Mouse (Mus musculus) cerebellum, adult 11 months (tissue): ENCODE data around the gene Coa6.
"Not testable (repeated sequence)": the region's sequence is repeated elsewhere in the genome, so short reads cannot be mapped to it uniquely, and the experiment has no call there.

Source experiments
- DNase-seq: peaks from one replicate; pipeline ENCODE4 v3.0.0; 2022

Coa6 gene

GRCm38 (mm10) chr8:126422174-126422919 lies at the start of gene Coa6:
Coa6 (plus strand) TSS chr8:126422515.
- peak; percentile 98 for DNase-seq

GRCm38 (mm10) chr8:126379580-126379979 lies 42.7 kb upstream of the Coa6 start:
- DNase-seq = no peak

GRCm38 (mm10) chr8:126380141-126380540 lies 42.2 kb upstream of the Coa6 start:
- no peak for DNase-seq

GRCm38 (mm10) chr8:126381299-126381698 lies 41.0 kb upstream of the Coa6 start:
- DNase-seq = no peak

- no peak for DNase-seq
Measured at GRCm38 (mm10) chr8:126382216-126382615, 40.1 kb upstream of the Coa6 start.

- DNase-seq = peak; percentile 54
Measured at GRCm38 (mm10) chr8:126382749-126383148, 39.6 kb upstream of the Coa6 start.

- no peak for DNase-seq
Measured at GRCm38 (mm10) chr8:126387566-126387965, 34.7 kb upstream of the Coa6 start.

- peak; percentile 59 for DNase-seq
Measured at GRCm38 (mm10) chr8:126391541-126391940, 30.8 kb upstream of the Coa6 start.

GRCm38 (mm10) chr8:126395386-126395785 lies 26.9 kb upstream of the Coa6 start:
- no peak for DNase-seq

GRCm38 (mm10) chr8:126395917-126396316 lies 26.4 kb upstream of the Coa6 start:
- no peak for DNase-seq

GRCm38 (mm10) chr8:126398349-126398748 lies 24.0 kb upstream of the Coa6 start:
- no peak for DNase-seq

GRCm38 (mm10) chr8:126404550-126404949 lies 17.8 kb upstream of the Coa6 start:
- DNase-seq = not testable (repeated sequence)

- DNase-seq = no peak
Measured at GRCm38 (mm10) chr8:126405030-126405429, 17.3 kb upstream of the Coa6 start.

GRCm38 (mm10) chr8:126420834-126421233 lies 1.5 kb upstream of the Coa6 start:
- DNase-seq = no peak

GRCm38 (mm10) chr8:126422920-126423300 lies 595 bp downstream of the Coa6 start:
- no peak for DNase-seq

- DNase-seq = no peak
Measured at GRCm38 (mm10) chr8:126424163-126424562, 1.8 kb downstream of the Coa6 start.

GRCm38 (mm10) chr8:126424946-126425345 lies 2.6 kb downstream of the Coa6 start:
- DNase-seq = no peak

GRCm38 (mm10) chr8:126429635-126430034 lies 7.3 kb downstream of the Coa6 start:
- DNase-seq = no peak

GRCm38 (mm10) chr8:126433827-126434226 lies 11.5 kb downstream of the Coa6 start:
- no peak for DNase-seq

- DNase-seq = no peak
Measured at GRCm38 (mm10) chr8:126438937-126439336, 16.6 kb downstream of the Coa6 start.

GRCm38 (mm10) chr8:126451158-126451557 lies 28.8 kb downstream of the Coa6 start:
- DNase-seq = no peak

- no peak for DNase-seq
Measured at GRCm38 (mm10) chr8:126455383-126455782, 33.1 kb downstream of the Coa6 start.

GRCm38 (mm10) chr8:126460274-126460673 lies 38.0 kb downstream of the Coa6 start:
- DNase-seq = peak; percentile 20

GRCm38 (mm10) chr8:126461735-126462134 lies 39.4 kb downstream of the Coa6 start:
- DNase-seq = no peak

GRCm38 (mm10) chr8:126464071-126464470 lies 41.8 kb downstream of the Coa6 start:
- no peak for DNase-seq
